Mouse (Mus musculus) mesoderm, embryonic 11.5 days (tissue): ENCODE results near the gene Chtop.

ENCODE experiments used
- DNase-seq: peaks from one replicate; pipeline ENCODE4 v3.0.0-alpha.2; 2012; ENCODE audit warnings: low read depth, low spot score

The Chtop gene

DNA sequence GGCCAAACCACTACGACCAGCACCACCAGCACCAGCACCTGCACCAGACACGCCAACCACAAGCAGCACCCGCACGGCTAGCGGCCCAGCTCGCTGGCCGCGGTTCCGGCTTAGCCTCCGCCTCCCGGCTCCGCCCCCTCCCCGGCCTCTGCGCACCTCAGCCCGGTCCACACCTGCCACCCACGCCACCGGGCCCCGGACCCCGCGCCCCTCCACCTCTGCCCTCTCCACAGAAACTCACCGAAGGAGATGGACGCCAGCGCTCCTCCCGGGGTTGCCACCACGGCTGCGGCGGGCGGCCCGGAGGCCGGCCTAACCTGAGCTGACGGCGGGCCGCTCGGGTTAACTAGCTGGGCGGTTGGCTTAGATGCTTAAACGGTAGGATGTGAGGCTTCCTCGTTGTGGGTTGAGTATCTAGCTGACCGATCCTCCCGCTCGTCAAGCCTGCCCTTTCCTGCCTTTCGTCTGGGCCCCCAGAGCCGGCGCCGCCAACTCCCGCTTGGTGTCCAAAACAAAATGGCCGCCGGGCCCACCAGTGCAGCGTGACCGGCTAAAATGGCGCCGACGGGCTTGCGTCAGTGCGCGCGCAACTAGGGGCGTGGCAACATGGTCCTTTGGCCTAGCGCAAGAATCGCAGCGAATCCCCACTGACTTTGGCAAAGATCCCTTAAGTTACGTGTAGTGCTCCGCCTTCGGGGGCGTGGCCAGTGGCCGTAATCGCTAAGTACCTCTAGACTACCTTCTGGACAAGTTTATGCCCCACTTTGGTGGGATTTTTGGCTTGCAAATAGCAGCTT is at the start of gene Chtop:
Gene Chtop (minus strand): TSS at position 549 of the 797 bp plus-strand sequence.
- DNase-seq, result peak; percentile 99

DNA sequence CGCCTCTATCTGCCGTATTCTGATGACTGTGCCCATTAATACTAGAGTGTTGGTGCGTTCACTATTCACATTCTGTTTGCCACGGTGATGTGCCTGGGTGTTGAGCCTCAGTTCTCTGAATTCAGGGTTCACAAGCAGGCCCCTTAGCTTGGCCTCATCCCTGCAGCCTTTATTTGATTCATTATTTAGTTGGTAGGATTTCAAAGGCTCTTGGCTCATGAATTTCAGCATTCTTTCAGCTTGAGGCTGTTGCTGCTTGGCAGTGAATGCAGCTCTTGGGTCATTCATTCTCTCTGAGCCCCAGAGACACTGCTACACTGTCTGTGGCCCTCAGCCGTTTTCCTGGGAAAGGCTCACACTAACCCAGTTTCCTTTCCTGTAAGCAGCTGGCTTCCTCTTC is 46.7 kb upstream of the Chtop start:
- peak; percentile 16 for DNase-seq

DNA sequence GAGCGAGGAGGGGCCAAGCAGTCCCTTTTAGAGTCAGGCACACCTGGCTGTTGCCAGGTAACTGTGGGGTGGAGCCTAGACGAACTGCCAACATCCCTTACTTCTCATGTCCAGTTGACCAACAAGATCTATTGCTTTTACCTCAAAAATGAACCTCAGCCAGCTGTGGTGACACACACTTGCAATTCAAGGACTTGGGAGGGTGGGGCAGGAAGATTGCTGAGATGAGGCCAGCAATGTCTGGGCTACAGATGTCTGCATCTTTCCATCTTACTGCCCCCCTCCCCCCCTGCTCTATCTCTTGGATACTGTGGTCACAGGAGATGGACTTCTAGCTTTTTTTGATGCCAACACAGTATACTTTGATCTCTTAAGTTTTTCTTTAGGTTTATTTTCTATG is 42.9 kb upstream of the Chtop start:
- no peak for DNase-seq

DNA sequence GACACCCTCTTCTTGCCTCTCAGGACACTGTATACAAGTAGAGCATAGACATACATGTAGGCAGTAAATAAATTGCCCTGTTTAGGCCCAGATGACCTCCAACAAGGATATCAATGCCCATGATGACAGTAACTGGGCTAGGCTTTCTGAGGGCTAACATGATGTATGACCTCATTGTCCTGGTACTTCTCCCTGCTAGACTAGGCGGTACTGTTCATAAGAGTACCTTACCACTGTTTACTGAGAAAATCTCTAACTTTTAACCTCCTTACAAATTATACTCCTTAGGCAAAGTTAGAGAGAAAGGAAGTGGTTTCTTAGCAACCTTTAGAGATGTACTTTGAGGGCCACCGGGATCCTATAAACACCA is 41.1 kb upstream of the Chtop start:
- DNase-seq, result no peak

DNA sequence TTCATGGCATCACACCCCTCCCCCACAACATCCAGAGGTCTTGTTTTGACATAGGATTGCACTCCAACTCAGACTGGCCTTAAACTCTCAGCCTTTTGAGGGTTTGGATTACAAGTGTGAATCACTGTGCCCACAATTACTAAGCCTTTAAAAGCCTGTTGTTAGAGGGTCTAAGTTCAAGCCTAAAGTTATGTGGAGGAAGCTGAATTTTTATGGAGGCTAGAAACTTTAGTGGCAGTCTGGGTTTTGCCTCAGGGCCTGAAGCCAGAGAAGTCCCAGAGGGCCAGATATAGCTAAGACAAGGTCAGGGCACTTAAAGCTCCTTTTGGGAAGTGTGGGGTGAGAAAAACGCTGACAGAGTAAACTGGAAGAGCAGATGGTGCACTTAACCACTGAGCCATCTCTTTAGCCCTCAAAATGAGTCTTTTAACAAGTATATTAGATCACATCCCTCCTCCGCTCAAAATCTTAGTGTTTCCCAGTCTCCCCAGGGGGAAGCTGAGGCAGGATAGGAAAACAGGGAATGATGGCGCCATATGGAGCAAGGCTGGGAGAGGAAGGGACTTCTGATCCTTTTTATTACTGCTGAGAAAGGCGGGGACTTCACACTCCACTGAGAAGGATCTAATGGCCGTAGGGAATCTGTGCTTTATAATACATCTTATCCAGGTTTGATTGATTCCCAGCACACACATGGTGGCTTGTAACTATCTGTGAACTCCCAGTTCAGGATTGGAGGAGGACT is 40.5 kb upstream of the Chtop start:
- DNase-seq, result peak; percentile 12

DNA sequence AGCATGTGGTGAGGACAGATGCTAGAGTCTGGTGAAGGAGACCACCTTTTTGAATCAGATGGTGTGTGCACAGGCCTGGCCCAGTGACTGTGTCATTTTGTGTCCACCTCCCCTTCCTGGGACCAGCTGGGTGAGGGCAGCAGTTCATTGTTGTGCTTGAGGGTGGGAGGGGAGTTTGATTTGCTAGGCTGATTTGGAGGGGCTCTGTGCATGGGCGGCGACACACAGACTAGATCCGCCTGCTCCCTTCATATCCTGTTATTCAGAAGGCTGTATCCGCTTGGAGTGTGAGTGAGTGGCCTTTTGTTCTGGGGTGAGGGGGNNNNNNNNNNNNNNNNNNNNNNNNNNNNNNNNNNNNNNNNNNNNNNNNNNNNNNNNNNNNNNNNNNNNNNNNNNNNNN is 31.6 kb upstream of the Chtop start:
- no peak for DNase-seq

DNA sequence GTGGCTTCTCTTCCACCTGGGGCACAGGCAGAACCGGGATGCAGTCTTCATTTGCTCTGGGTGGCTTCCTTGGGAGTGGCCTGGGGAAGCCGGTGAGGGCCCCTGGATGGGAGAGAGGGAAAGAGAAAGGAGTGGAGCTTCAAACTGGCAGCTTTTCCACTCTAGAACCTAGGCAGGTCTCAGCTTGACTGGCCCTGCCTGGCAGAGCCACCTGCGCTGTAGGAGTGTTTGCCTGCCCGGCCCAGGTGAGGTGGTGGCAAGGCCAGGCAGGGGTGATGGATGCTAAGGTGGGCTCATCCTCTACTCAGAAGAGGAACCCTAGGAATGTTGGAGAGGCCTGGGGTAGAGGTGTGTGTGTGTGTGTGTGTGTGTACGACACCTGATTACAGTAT is 28.6 kb upstream of the Chtop start:
- no peak for DNase-seq

DNA sequence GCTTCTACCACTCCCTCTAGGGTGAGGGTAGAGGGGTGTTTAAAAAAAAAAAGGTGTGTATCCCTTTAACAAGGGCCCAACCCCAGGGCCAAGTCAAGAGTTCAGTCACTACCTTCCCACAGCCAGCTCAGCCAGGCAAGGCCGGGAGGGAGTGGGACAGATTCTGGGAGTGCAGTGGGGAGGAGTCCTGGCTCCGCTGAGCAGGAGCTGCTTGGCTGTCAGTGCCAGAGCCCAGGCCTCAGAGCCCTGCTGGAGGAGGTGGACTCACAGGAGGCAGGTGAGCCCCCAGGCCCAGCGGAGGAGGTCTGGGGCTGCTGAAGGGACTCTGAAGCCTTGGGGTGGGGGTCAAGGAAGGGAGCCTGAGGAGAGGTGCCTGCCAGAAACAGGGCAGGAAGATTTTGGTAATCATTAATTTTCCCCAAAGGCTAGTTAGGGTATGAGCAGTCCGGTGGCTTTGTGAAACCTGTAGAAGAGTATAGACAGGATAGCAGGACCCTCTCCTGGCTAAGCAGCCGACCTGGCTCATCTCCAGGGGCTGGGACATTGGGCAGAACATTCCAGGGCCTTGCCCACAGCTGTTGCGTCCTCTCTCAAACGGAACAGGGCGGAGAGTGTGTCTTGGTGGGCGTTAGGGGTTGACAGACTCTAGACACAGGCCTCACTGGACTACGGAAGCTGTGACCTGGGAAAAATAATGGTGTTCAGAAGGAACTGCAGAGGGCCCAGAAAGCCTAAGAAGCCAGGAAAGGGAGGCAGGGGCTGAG is 28.0 kb upstream of the Chtop start, which contains the start of gene S100a16:
Gene S100a16 (plus strand): TSS at position 114 of the 764 bp plus-strand sequence.
- no peak for DNase-seq

DNA sequence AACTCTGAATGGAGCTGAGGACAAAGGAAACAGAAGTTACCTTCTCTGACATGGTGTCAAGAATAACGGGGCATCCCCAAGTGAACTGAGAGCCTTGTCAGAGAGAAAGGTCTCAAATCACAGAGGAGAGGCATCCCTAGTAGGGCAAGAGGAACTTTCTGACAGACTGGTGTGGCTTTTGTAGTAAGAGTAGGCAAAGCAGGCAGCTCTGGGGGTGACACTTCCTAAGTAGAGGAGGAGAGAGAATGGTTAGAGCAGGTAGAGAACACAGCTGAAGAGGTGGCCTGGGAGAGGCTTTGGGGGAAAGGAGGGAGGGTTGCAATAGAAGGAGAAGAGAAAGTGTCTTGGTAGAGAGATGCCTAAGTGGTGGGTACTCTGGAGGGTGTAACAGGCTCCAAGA is 26.1 kb upstream of the Chtop start:
- DNase-seq, result no peak

DNA sequence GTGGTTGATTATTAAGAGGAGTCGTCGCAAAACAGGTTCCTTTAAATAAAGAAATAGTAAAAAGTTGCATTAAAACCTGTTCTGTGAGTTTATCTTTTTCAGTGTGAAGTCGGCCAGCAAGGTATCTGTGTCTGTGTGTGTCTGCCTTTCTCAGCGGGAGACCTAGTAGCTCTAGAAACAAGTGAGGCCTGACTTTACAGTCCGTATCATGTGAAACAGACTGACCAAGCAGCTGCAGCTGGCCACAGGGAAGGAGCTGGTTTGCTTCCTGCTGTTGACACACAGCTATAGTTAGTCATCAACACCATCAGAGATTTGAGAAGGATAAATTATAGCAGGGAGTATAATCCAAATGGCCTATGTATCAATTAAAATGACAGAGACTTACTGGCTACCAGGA is 22.4 kb upstream of the Chtop start:
- DNase-seq, result no peak

DNA sequence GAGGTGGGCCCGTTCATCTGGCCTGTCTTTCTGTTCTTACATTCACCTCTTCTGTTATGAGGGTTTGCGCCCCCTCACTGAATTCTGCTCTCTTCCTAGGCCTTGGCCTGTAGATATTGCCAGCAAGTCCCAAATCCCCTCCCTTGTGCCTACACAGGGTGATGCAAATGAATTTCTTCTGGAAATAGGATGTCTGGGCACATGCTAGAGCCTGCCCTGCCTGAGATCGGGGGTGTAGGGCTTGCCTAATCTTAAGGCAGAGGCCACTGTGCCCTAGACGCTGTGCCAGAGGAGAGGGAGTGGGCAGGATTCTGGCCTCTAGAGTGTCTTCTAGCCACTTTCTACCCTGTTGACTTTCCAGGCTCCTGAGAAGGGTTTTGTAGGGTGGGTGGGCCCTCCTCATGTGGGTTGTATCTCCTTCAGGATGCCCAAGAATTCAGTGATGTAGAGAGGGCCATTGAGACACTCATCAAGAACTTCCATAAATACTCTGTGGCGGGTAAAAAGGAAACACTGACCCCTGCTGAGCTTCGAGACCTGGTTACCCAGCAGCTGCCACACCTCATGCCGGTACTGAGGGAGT is 18.1 kb upstream of the Chtop start:
- DNase-seq, result no peak

DNA sequence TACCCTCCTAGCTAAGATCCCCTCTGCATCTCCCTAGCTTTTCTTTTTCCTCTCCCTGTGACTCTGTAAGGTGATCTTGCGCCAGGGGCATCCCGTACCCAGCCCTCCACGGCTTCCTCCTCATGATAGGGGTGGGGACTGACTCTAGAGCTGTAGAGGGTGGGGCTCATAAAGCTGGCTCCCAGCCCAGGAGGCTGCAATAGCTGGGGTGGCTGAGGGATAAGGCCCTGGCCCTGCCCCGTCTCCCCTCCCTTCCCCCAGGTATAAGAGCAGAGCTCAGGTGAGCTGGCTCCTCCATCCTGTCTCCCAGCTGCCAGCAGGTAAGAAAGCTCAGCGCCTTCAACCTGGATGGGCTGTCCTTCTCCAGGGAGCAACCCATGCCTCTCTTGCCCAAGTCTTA is 17.3 kb upstream of the Chtop start, which contains the start of gene S100a14:
Gene S100a14 (plus strand): TSS at position 277 of the 400 bp plus-strand sequence.
- no peak for DNase-seq

DNA sequence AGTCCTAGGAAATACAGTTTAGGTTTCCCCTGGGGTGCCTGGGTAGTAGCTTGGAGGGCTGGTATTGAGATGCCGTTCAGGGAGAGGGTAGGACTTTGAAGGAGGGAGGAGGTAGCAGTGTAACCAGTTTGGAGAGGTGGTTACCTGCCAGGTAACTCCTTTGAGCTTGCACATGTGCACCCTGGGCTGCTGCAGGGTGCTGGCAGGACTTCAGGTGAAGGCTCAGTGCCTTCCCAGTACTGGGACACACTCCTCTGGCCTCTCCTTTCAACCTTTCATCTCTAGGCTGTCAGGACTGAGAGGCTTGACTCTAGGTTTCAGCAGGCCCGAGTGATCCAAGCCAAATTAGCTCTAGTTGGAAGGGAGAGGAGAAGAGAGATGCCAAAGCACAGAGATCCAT is 16.8 kb upstream of the Chtop start:
- no peak for DNase-seq

DNA sequence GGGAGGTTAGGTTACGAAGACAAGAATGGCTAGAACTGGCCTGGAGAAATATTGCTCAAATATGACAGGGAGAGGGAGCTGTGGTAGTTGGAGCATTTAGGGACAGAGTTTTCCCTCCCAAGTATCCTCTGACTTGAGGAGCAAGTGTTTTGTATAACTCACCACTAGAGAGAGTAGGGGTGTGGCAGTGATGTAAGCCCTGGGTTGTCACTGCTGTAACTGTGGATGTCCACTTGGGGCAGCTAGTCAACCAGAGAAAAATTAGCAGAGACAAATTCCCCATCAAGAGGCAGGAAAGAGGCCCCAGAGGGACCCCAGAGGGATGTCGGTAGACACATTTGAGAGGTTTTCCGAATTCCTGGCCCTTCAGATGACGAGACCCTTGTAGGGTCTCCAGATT is 16.1 kb upstream of the Chtop start:
- DNase-seq, result peak; percentile 49

DNA sequence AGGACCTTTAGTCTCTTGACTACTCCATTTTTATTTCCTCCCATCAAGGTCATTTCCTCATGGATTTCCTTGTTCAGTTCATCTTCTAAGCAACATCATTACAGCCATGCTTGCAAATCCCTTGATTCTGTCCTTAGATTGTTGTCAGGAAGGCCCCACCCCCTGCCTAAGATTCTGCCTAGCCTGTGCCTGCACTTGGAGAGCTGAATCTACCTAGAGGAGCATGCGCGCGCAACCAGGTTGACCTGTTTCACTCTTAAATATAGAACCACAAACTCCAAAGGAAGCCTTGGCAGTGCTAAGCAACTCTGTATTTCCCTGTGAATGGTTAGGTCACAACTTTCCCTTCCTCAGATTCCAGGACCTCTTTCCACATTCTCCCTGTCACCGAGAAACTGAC is 8.4 kb upstream of the Chtop start:
- DNase-seq, result no peak

DNA sequence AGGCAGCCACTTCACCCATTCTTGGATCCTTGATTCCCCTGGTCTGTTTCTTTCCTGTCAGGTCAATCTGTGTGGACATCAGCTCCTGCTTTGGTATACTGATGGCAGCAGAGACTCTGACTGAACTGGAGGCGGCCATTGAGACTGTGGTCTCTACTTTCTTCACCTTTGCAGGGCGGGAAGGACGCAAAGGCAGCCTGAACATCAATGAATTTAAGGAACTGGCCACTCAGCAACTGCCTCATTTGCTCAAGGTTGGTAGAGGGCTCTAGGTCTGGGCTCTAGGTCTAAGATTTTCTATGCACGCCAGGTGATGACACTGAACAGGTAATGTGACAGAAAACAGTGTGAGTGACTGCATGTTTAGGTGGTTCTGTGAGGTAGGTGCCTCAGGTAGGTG is 6.5 kb upstream of the Chtop start:
- DNase-seq, result no peak

DNA sequence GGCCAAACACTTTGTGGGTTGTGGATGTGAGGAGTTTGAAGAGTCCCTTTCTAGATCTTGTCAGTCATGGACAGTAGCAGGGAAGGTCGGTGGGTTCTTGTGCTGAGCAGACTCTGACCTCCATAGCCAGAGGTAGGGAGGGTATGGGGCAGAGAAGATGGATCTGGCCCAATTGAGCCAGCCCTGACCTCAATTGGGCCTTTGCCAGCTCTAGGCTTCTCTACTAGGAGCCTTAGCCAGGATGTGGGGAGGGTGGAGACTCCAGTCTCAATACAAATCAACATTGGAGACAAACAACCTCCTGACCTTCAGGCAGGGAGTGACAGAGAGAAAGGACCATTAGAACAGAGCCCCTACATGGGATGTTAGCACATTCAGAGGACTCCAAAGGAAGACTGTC is 5.9 kb upstream of the Chtop start:
- no peak for DNase-seq

DNA sequence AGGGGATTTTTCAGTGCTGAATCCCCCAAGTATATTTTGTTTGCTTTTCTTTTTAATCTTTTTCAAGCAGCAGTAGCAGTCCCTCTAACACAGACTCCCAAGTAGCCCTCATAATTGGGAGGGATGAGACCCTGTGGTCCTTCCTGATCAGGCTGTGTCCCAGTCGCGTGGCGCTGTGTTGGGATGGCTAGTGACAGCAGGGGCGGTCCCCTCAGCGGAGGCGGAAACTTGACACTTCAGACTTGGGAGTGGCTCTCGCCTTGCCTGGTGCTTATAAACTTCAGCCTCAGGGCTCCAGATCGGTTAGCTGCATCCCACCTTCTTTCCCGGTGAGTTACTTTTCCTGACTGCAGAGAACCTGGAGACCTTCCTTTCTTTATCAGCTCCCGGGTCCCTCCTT is 5.4 kb upstream of the Chtop start:
- peak; percentile 66 for DNase-seq

DNA sequence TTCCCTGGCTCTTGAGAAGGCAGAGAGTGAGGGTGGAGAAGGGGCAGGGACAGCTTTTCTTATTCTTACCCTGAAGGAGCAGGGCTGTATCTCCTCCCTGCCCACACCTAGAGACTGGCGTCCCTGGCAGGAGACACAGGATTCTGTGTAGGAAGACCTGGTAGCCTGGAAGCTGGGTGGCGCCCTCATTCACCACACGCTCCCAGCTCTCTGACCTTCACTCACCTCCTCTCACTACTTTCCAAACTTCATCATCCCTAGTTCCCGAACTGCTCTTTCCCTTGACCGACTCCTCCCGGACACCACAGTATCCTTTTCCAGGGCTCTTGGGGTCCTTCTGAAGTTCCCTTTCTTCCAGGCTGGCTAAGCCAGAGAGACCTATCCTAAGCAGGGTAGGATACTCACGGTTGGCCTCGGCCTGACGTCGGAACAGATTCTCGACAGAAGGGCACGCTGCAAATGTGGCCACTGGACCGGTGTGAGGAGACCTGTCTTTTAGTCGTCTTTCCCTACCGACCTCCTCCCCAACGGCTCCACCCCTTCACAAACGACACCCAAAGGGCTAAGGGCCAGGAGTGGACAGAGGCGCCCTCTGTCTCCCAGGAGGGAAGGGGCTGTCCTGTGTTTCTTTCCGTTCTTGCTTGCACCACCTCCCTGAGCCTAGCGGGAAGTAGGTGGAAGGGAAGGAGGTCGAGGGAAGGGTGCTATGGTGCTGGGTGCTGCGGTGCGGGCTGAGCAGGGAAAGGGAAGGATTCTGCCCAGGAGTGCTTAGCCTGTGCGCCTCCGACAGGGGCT is 4.7 kb upstream of the Chtop start, which contains the start of the genes S100a1 and S100a13:
Gene S100a1 (minus strand): TSS at position 597 of the 795 bp plus-strand sequence.
Gene S100a13 (plus strand): TSS at position 640 of the 795 bp plus-strand sequence.
- DNase-seq, result no peak

DNA sequence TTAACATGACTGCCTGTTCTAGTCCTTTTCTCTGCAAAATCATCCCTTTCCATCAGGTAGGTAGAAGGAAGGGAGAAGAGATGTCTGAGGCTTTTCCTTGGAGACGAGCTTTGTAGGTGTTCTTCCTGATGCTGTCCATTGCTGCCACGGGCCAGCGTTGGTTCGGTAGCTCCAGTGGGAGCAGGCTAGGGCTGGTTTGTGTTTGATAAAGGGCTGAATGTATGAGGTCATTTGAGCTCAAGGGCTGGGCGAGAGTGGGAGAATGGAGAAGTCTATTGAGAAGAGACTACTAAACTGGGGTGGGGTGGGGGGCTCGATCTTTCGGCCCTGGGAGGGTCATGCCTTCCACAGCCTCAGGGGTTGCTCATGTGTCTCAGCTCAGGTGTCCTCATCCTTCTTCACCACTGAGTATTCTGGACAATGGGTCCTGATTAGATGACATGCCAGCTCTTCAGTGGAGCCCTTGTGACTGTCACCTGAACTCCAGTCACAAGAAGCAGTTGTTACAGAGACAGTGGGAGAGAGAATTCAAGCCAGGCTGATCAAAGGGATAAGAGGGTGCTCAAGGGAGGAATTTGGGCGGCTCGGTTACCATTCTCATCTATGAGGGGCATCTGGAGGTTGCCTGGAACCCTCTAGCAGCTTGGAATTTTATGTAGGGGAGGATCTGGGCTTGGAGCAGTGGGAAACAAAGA is 3.8 kb upstream of the Chtop start:
- no peak for DNase-seq
